Mouse (Mus musculus) activated CD4-positive, CD25-positive, alpha-beta regulatory T cell, adult 4 months (primary cell): ENCODE results near the gene Szt2. TPM values are rescaled to one million over a fixed set of nuclear protein-coding genes. Genes with fewer than 3 reads are reported as not detected.

Experiments used
- ATAC-seq: one replicate; pipeline ENCODE4 v1.8.0; 2017
- polyA plus RNA-seq, 2 experiments: library from polyadenylated mRNA; unstranded; fragments of 100-300 nt; shearing (Covaris generic); gene quantifications; one replicate each; pipeline ENCODE4 v1.2.1; 2017

The Szt2 gene
- polyA plus RNA-seq, 2 experiments from 2014 or later: 11.0 to 11.2 TPM

DNA sequence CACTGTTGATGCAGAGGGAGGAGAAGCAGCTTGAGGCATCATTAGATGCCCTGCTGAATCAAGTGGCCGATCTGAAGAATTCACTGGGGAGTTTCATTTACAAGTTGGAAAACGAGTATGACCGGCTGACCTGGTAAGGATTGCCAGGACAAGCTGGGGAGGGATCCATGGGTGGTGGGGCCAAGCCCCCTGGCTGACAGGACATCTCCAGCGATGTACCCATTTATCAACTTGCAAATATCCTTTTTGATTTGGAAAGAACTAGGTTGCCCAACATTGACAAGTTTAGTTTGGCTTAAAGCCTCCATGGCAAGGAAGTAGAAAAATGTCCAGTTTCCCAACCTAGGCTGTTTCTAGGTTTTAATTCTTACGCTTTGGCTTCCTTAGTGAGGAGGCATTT lies 1.8 kb upstream of the Szt2 start:
- ATAC-seq: no peak

DNA sequence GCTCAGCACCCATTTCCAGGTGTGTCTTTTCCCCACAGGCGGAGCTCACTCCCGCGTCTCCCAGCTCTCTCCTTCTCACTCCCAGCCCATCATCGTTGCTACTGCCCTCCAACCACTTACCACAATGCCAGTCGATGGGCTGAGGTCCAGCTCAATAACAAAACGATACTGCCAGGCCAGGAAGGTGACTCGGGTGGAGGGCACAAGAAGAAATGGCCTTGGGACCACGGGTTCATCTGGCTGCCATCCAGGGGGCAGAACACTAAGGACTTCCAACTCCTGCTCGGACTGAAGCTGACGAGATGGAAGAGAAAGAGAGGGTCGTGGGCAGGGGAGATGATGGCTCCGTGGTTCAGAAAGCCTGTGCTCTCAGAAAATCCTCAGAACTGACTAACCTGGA lies 6.4 kb downstream of the Szt2 start:
- no peak for ATAC-seq

DNA sequence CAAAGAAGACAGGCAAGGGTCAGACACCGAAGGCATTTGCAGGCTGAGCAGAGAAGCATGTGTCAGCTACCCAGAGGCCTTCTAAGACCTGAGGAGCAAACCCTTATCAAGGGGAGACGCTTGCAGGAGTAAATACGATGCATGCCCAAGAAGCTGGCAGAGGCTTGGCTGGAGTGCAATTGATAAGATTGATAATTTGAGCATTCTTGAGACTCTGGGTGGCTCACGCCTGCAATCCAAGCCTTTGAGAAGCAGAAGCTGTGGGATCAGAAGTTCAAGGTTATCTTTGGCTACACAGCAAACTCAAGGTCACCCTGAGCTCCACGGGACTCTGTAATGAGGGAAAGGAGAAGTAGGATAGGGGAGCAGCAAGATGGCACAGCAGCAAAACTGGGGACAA lies 7.2 kb downstream of the Szt2 start:
- no peak for ATAC-seq

DNA sequence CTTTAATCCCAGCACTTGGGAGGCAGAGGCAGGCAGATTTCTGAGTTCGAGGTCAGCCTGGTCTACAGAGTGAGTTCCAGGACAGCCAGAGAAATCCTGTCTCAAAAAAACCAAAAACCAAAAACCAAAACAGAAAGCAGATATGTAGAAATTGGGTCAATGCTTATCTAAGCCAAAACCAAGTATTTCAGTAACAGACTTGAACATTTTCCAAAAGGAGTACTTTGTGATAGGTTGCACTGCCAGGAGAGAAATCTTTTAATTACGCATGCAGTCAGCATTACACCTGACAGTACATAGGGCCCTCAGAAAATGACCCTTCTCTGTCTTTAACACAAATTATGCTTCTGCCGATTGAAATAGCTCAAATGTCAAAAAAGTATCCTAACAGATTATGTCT lies 7.7 kb downstream of the Szt2 start:
- no peak for ATAC-seq

DNA sequence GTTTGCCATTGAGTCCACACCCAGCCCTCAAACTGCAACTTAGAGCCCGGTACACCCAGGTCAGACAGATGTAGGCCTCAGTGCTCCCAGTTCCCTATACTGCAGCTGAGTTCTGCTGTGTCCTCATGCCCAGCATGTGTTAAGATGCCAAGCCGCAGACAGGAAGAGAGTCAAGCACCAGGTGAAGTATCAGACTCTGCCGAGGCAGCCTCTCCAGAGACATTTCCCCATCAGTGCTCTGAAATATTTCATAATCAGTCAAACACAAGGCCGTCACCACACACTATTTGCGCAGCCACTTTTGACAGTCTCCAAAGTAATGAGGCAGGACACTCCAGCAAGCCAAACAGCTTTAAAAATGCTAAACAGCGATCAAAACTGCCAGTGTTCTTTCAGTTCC lies 10.7 kb downstream of the Szt2 start:
- ATAC-seq: no peak

DNA sequence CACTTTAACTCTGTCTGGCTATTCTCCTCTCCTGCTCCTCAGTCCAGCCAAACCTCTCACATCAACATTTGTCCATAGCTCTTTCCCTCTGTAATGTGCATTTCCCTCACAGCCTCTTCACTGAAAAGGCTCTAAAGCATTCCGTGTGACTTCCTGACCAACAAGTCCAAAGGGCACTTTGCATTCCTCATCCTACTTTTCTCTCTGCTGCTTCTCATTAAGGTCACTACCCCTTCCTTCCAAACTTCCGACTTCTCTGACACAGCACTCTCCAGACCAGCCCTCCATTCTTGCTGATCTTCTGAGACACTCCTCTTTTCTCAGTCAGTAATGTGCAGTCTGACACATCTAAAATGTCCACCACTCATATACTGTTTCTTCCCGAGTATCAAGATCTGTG lies 12.6 kb downstream of the Szt2 start:
- no peak for ATAC-seq

DNA sequence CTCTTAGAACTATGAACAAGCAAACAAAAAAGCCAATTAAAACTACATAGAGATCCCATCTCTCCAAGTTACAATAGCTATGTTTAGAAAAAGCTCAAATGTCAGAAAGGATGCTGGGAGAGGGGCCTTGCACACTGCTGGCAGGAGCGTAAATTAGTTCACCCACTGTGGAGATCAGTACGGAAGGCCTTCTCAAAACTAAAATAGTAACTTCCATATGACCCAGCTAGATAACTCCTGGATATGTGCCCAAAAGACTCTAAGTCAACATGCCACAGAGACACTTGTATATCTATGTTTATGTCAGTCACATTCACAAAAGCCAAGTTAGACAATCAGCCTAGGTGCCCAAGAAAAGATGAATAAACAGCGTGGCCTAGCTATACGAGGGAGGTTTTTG lies 13.8 kb downstream of the Szt2 start:
- no peak for ATAC-seq

DNA sequence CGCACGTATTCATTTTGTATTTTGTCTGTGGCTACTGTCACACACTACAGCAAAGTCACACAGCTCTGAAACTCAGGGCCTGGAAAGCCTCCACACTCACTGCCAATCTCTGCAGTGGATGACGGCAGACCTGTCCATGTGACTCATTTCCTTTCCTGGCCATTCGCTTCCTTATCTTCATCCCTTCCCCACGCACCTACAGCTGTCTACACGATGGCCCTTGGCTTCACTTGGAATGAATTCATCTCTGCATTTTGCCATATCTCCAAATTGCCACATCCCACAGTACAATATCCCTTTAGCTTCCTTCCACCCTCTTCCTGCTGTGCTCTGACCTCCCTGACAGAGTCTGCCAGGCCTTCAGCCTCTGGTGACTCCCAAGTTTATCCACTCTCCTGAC lies 14.6 kb downstream of the Szt2 start:
- ATAC-seq: no peak

DNA sequence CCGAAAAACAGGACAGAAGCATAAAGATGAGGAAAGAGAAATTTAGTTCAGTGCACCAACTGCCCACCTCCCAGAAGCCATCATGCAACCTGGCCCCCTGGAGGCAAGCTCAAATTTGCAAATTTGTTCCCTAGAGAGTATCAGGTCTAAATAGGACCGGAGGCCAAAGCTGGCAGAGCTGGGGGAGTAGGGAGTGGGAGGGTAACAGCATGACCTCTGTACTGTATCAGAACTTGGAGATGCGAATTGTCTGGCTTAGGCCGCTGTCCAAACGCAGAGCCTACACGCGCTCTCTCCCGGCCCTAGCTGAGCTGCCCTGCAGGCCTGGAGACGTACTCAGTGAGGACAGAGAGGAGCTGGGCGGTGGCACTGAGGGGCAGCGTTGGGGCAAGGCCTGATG lies 18.9 kb downstream of the Szt2 start:
- ATAC-seq: no peak

DNA sequence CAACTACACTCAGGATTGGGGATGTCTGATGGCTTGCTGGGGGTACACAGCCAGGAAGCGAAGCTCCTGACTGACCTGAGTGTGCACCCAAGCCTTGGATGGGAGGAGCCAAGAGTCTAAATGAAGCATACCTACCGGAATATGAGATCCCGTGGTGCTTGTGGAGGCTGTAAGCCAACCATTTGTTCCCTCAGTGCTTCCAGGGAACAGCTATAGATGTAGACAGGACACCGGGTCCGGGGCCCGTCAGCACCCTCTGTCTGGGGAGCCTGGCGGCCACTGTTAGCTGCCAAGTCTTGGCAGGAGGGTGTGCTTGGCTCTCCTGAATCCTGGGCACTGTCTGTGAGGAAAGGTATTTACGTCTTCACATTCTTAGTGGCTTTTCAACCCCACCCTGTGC lies 21.8 kb downstream of the Szt2 start:
- no peak for ATAC-seq

DNA sequence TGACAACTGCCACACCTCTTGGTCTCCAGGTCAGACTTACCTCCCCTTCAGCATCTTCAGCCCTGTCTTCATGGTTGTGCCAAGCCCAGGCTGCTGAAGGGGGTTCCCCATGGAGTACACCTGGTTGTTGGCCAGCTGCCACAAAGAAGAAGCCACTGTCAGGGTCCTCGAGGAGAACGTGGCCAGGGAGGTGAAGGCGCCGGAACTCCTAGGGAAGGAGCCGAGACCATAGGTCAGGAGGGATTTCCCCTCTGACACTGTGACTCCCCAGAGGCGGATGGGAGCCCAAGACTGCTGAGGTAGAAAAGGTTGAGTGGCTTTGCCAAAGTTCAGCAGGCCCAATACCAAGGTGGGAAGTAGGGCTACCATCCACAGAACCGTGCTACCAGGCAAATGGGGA lies 25.8 kb downstream of the Szt2 start:
- ATAC-seq: no peak

DNA sequence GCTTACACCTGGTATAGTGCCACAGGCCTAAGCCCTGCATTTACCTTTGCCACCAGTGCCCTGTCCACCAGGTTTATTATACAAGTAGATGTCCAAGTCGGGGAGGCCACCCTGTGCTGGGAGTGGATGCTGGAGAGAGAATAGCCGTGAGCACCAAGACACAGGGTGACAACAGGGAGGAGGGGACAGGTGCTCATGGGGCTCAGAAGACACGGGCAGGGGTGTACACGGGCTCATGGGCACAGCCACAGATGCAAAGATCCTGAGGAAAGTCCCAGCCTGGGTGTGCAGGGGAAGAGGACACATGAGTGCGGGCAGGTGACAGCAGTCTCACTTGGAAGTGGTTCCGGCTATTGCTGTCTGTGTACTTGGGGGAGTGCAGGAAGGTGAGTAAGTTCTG lies 33.1 kb downstream of the Szt2 start:
- ATAC-seq: no peak

DNA sequence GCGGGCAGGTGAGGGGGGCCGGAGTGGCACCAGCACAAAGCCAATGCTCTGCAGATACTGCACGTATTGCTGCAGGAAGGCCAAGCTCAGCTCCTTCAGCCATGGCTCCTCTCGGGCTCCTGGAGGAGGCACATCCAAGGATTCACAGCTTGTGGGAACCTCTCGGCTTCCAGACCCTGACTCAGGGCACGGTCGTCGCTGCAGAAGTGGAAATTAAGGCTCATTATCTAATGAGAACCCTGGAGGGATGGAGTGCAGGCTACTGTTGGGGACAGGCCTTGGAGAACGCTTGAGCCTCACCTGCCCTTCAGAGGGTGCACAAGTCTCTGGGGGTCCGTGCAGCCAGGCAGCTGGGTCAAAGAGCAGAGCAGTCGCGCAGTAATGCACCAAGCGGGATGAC lies 37.3 kb downstream of the Szt2 start:
- ATAC-seq: no peak

DNA sequence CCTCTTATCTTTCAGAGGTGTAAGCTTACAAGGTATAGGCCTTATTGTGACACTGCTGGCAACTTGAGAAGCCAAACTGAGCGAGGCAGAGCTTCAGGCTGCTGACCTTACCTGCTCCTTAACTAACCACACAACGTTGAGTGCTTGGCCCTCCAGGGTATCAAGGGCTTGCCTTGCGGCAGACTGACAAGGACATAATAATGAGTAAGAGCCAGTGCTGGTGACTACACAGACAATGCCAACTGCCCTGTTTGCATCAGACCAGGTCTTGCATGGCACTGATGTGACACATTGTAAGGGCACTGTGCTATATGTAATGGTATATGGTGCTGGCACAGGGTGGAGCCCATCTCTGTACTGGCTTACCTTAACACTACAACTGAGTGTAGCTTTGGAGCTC lies 40.5 kb downstream of the Szt2 start:
- ATAC-seq: no peak

DNA sequence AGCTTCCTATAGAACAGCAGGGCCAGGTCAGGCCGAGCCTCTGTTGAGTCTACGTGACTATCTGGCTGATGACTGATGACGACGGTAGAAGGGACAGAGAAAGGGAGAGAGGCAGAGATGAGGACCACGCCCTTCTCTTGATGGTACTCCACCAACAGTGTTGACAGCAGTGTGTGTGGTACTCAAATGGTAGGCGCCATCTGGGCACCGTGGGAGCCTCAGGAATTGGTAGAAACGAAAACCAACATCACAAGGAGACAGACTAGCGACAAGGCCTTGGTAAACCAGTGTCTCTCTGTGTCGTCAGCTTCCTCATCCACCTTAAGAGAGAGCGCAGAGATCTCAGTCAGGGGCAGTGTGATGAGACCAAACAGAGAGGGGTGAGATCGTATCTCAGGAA lies 41.5 kb downstream of the Szt2 start:
- ATAC-seq: no peak

DNA sequence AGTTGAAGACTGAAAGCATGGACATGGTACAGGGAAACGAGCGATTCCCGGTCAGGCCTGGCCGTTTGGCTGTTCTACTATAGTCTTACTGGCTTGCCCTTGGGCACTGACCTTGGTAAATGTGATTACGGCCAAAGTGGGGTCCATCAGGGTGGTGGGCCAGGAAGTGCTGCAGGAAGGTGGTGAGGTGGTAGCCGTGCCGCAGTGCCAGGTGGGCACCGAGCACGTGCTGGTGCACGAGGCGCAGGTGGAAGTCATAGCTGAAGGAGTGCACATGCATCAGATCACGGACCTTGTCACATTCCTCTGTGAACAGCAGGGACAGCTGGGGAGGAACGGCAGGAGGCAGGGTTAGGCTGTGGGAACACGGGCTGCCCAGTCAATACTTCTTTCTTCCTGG lies 43.1 kb downstream of the Szt2 start:
- no peak for ATAC-seq

DNA sequence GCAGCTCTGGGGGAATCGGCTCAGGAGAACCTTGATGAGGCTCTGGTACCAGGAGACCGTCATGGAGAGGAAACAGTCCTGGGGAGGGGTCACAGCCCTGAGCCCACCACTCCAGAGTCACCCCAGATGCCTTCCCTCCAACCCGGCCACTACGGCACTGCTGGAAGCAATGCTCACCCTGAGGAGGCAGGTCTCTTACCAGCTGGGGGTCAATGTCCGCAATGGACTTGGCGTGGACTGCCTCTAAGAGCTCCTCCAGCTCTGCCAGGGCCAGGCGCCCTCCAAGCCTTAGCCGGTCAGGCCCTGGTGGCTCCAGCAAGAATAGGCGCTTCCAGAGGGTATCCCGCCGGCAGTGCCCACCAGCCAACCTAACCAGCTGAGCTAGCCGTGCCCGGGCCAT lies 44.4 kb downstream of the Szt2 start:
- ATAC-seq: no peak

DNA sequence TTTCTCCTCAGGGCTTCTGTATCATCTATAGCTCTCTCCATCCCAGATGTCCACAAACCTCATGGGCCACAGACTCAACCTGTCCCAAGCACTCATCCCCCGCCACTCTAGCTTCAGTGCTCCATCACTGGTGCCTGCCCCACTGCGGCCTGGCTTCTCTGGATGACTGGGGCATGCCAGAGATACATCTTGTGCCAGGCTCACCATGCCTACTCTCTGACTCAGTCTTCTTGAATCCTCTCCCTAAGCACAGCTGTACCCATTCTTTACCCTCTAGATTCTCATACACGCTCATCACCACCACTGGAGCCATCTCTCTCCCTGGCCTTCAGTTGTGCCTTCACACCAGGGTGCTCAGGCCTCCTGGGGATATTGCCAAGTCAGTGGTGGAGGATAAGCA lies 45.1 kb downstream of the Szt2 start:
- no peak for ATAC-seq

DNA sequence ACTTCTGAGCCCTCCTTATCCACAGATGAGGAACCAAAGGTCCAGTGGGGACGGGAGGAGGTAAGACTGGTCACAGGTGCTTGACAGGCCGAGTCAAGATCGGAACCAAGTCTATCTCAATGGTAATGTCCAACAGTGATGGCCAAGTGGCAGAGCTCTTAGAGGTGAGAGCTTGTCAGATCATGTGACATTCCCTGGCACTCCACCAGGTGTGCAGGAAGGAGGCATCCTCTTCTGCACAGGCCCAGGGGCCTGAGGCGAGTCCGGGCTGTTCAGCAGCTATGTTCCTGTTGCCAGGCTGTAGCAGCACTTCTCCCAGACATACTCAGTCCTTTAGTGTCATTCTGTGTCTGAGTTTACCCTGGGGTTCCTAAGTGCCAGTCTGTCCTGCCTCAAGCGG lies 46.2 kb downstream of the Szt2 start:
- ATAC-seq: no peak

DNA sequence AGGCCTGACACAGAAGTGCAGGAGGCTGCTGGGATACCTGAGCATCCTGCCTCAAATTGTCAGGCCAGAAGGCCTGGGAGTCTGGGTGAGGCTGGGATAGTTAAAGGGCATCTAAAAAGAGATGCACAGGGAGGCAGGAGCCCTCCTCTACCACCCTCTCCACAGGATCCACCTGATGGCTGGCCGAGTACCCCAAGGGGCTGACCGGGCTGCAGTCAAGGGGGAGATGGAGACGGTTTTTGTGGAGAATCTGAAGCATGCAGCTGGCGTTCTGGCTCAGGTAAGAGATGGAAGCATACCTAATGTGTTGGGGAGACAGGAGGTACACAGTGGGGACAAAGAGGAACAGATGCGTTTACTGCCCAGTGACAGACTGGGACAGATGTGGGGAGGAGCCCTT lies 47.6 kb downstream of the Szt2 start:
- ATAC-seq: no peak

DNA sequence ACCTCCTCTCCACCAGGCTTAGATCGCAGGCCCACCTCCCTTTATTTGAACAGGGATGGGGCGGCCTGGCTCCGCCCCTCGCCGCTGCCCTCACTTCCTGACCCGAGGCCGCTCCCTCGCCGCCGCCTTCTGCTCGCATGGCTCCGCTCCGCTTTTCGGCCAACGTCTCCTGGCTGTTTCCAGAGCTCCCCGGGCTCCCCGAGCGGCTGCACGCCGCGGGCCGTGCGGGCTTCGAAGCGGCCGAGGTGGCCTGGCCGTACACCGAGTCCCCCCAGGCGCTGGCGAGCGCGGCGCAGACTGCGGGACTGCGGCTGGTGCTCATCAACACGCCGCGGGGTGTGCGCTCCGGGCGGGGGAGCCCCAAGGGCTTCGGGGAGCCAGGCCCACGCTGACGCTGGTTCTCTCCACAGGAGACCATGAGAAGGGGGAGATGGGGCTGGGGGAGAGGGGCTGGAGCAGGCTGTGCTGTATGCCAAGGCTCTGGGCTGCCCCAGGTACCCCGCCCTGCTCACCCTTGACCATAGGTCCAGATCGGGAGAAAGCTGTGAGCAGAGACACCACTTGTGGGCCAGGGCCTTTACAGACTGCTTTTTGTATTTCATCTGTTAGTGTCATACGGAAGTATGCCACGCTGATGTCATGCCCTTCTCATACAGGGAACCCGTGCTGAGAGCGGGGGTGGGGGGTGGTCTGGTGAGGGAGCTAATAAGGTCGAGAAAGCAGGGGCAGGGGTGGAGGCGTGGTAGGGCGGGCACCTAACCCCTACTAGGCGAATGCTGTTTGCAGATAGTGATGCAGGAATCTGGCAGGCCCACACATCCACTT lies 49.0 kb downstream of the Szt2 start:
- peak; percentile 84 for ATAC-seq

DNA sequence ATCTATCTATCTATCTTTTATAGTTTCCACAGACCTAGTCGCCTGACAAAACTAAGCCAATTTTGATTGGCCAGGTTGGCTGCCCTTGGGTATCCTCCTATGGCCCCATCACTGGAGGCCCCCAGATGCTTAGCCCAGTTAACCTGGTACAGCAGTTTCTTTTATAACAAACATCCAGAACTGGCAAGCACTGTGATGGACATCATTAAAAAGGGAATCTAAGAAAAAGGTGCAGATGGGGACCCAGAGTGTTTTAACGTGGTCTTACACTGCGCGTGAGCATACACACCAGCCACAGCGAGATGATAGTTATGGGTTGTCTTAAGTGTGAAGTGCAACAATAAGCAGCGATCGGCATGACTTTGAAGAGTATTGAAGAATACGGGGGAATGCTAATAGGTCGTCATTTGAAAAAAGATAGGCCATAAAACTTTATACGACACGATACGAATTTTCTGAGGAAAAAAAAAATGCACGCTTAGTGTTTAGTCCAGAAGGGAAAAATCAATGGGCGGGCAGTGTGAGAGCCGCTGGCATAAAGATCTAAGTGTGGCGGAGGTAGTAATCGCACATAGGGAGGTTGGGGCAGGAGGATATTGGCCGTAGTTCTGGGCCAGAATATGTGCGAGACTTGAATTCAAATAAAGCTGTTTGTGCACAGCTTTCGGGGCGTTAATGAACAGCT lies 49.7 kb downstream of the Szt2 start:
- peak; percentile 25 for ATAC-seq

DNA sequence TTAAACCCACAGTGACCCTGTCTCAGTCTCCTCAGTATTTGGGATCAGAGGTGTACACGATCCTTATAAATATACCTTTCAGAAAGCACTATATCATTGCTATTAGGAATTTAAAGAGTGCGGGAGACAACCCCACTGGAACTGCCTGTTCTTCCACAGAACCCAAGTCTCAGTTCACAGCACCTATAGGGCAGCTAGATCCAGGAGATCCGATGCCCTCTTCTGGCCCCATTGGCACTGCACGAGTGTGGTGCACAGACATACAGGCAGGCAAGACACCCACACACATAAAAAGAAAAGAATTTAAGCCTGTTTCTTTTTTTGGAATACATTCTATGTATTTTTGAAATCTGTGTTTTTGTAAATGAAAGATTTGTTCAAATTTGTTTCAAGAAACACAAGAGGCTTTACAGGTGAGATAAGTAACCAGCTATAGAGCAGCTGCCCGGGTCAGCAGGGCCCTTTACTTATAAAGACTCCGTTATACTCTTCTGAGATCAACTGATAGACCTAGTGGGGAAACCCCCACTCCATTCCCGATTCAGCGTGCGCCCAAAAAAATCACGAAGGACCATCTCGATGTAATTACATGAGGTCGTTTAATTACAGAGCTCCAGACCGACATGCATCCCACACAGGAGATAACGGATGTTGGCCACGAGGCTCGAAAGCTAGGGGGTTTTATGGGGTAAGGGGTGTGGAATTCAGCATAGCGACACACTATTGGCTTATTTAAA lies 50.7 kb downstream of the Szt2 start:
- ATAC-seq: no peak

DNA sequence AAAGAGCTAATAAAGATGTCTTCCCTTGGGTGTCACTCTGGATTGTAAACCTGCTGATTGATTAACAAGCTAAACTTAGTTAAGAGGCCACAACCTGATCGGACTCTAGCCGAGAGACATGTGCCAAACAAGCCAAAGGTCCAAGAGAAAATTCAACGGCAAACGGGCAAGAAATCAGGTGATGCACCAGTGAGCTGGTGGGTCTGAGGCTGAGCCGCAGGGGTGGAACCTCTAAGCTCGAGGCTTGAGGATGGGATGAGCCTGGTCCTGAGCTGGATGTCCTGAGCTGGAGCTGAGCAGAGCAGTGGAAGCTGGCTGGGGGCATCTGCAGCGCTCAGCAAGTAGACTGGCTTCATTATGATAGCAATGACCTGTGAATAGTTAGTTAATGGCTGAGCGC lies 51.6 kb downstream of the Szt2 start:
- ATAC-seq: no peak
